Mouse (Mus musculus): ENCODE data around the gene Tvp23b. TPM values are rescaled to one million over a fixed set of nuclear protein-coding genes. Genes with fewer than 3 reads are reported as not detected.
A peak's percentile ranks its signal among the peaks of the same experiment; 100 is the strongest.

Gene Tvp23b
- 1 to 10 TPM; 8.9 to 9.8 TPM for total RNA-seq (2021)
- long read RNA-seq, experiment 1, transcript Tvp23b-201 (7 exons, 1,784 nt): major isoform, 19 of 21 reads
- long read RNA-seq, experiment 1, partial matches to known transcripts: 0 of 21 reads
- long read RNA-seq, experiment 1, other reads (novel, unspliced or antisense): 2 of 21 reads
- long read RNA-seq, experiment 2, transcript Tvp23b-201 (7 exons, 1,784 nt): major isoform, 11 of 13 reads
- long read RNA-seq, experiment 2, partial matches to known transcripts: 1 of 13 reads
- long read RNA-seq, experiment 2, other reads (novel, unspliced or antisense): 1 of 13 reads

- intact Hi-C loops (cut with DNase I; ENCODE audit: low total_unique reads): no loop called here
- peak; percentile 100 for DNase-seq
Measured at GRCm38 (mm10) chr11:62879220-62880048, at the start of gene Tvp23b. Gene Tvp23b, plus strand, starts transcription at chr11:62879455.

GRCm38 (mm10) chr11:62830387-62830786 is 48.9 kb upstream of the Tvp23b start:
- intact Hi-C loops (cut with DNase I; ENCODE audit: low total_unique reads): no loop called here
- DNase-seq: no peak

GRCm38 (mm10) chr11:62831906-62832305 is 47.3 kb upstream of the Tvp23b start:
- no peak for DNase-seq
- intact Hi-C loops (cut with DNase I; ENCODE audit: low total_unique reads): no loop called here

- intact Hi-C loops (cut with DNase I; ENCODE audit: low total_unique reads): no loop called here
- no peak for DNase-seq
Measured at GRCm38 (mm10) chr11:62844562-62844961, 34.7 kb upstream of the Tvp23b start.

GRCm38 (mm10) chr11:62845730-62846129 is 33.5 kb upstream of the Tvp23b start:
- intact Hi-C loops (cut with DNase I; ENCODE audit: low total_unique reads): no loop called here
- DNase-seq: no peak

GRCm38 (mm10) chr11:62846961-62847654 is 32.1 kb upstream of the Tvp23b start, which contains the start of gene Fbxw10:
Gene Fbxw10, plus strand, starts transcription at chr11:62847069.
- intact Hi-C loops (cut with DNase I; ENCODE audit: low total_unique reads): no loop called here
- DNase-seq: no peak

GRCm38 (mm10) chr11:62847655-62848191 is 31.5 kb upstream of the Tvp23b start:
- intact Hi-C loops (cut with DNase I; ENCODE audit: low total_unique reads): no loop called here
- DNase-seq: no peak

GRCm38 (mm10) chr11:62848301-62848700 is 31.0 kb upstream of the Tvp23b start:
- intact Hi-C loops (cut with DNase I; ENCODE audit: low total_unique reads): no loop called here
- DNase-seq: no peak

- no peak for DNase-seq
Measured at GRCm38 (mm10) chr11:62851199-62851598, 28.1 kb upstream of the Tvp23b start.

GRCm38 (mm10) chr11:62853334-62853733 is 25.9 kb upstream of the Tvp23b start:
- intact Hi-C loops (cut with DNase I; ENCODE audit: low total_unique reads): loop anchor here (5.0 kb wide), 2 partner anchors 36 to 96 kb away; no protein-coding TSS in a partner anchor
- DNase-seq: no peak

More at GRCm38 (mm10) chr11:62851199-62851598, 28.1 kb upstream of the Tvp23b start:
- intact Hi-C loops (cut with DNase I; ENCODE audit: low total_unique reads): loop anchor here (5.0 kb wide), 2 partner anchors 34 to 94 kb away; no protein-coding TSS in a partner anchor

- intact Hi-C loops (cut with DNase I; ENCODE audit: low total_unique reads): no loop called here
- DNase-seq: no peak
Measured at GRCm38 (mm10) chr11:62865562-62865961, 13.7 kb upstream of the Tvp23b start.

- intact Hi-C loops (cut with DNase I; ENCODE audit: low total_unique reads): no loop called here
- DNase-seq: no peak
Measured at GRCm38 (mm10) chr11:62866685-62867084, 12.6 kb upstream of the Tvp23b start.

GRCm38 (mm10) chr11:62869201-62869600 is 10.1 kb upstream of the Tvp23b start:
- intact Hi-C loops (cut with DNase I; ENCODE audit: low total_unique reads): no loop called here
- no peak for DNase-seq

- no peak for DNase-seq
- intact Hi-C loops (cut with DNase I; ENCODE audit: low total_unique reads): no loop called here
Measured at GRCm38 (mm10) chr11:62869715-62870371, 9.4 kb upstream of the Tvp23b start.

- DNase-seq: no peak
- intact Hi-C loops (cut with DNase I; ENCODE audit: low total_unique reads): no loop called here
Measured at GRCm38 (mm10) chr11:62873479-62873878, 5.8 kb upstream of the Tvp23b start.

GRCm38 (mm10) chr11:62875696-62876095 is 3.6 kb upstream of the Tvp23b start:
- no peak for DNase-seq
- intact Hi-C loops (cut with DNase I; ENCODE audit: low total_unique reads): no loop called here

- DNase-seq: no peak
- intact Hi-C loops (cut with DNase I; ENCODE audit: low total_unique reads): no loop called here
Measured at GRCm38 (mm10) chr11:62876445-62876844, 2.8 kb upstream of the Tvp23b start.

- intact Hi-C loops (cut with DNase I; ENCODE audit: low total_unique reads): no loop called here
- no peak for DNase-seq
Measured at GRCm38 (mm10) chr11:62877391-62877790, 1.9 kb upstream of the Tvp23b start.

- DNase-seq: no peak
- intact Hi-C loops (cut with DNase I; ENCODE audit: low total_unique reads): no loop called here
Measured at GRCm38 (mm10) chr11:62878728-62879127, 527 bp upstream of the Tvp23b start.
